Mouse (Mus musculus) heart, embryonic 15.5 days (tissue): ENCODE results near the gene Ptprd. TPM values are rescaled to one million over a fixed set of nuclear protein-coding genes. Genes with fewer than 3 reads are reported as not detected.

Experiments used
- ATAC-seq: fragments of 200-750 bp; cut with Nextera tagmentation; replicated peaks from 2 replicates; pipeline ENCODE4 v1.8.0; 2017; ENCODE audit warnings: low read depth, moderate TSS enrichment; ENCODE audit not compliant: insufficient number of reproducible peaks, insufficient read depth, low FRiP score
- H3K27ac ChIP-seq: fragments of 300-500 bp; sonication (generic); 2 replicates; pipeline ENCODE4 v1.5.1; 2015; ENCODE audit warnings: mild to moderate bottlenecking, inconsistent platforms
- H3K27me3 ChIP-seq: fragments of 300-500 bp; sonication (generic); 2 replicates; pipeline ENCODE4 v1.6.1; 2015; ENCODE audit warnings: inconsistent platforms
- H3K36me3 ChIP-seq: fragments of 300-500 bp; sonication (generic); 2 replicates; pipeline ENCODE4 v1.6.1; 2015; ENCODE audit warnings: mild to moderate bottlenecking, inconsistent platforms
- H3K4me1 ChIP-seq: fragments of 300-500 bp; sonication (generic); replicated peaks from 2 replicates; pipeline ENCODE4 v1.6.1; 2015; ENCODE audit warnings: inconsistent platforms
- H3K4me2 ChIP-seq: fragments of 300-500 bp; sonication (generic); 2 replicates; pipeline ENCODE4 v1.6.1; 2015; ENCODE audit warnings: inconsistent platforms, mild to moderate bottlenecking, moderate library complexity
- H3K4me3 ChIP-seq: fragments of 300-500 bp; sonication (generic); 2 replicates; pipeline ENCODE4 v1.5.1; 2015; ENCODE audit warnings: mild to moderate bottlenecking, inconsistent platforms
- H3K9ac ChIP-seq: fragments of 300-500 bp; sonication (generic); 2 replicates; pipeline ENCODE4 v1.6.1; 2015; ENCODE audit warnings: mild to moderate bottlenecking, inconsistent platforms
- H3K9me3 ChIP-seq: fragments of 300-500 bp; sonication (generic); replicated peaks from 2 replicates; pipeline ENCODE4 v1.6.1; 2016; ENCODE audit warnings: inconsistent platforms
- WGBS: fragments of 180-500 bp; shearing (Covaris S2); methylation state at CpG from one replicate; pipeline ENCODE4 v1.1.7; 2015; ENCODE audit warnings: mixed read lengths; 5-methylcytosine and 5-hydroxymethylcytosine counted together
- polyA plus RNA-seq: library from polyadenylated mRNA; unstranded; fragments of >200 nt; fragmentation: Nextera tagmentation; extraction: Ambion mirVana; gene quantifications from 2 replicates; pipeline ENCODE4 v1.2.1, GENCODE M21; 2015

The Ptprd gene
- polyA plus RNA-seq, 1 experiment from 2014 or later = 9.4 TPM

DNA sequence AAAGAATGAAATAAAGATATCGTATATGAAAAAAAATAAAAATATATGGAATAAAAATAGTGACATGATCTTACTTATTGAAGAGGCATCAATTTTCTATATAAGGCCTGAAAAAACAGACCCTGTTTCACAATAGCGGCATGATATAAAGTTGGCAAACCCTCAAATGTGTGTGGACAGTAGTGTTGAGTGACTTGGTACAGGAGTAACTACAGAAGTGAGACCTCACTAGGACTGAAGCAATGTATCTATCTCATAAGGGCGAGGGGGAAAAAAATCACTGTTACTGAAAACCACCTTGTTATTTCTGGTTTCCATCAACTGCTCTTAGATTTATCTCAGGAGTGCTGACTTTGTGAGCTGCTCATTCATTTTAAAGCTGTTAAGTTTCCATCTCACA, 2204.5 kb downstream of the Ptprd start:
- no peak overlapping the region for H3K4me3 ChIP-seq
- peak overlapping the region; percentile 54 for H3K27ac ChIP-seq
- ATAC-seq = no peak
- no peak overlapping the region for H3K9ac ChIP-seq
- peaks cover 4% of the 10 kb centered on the region; the same call in 1 of the 2 replicates for H3K4me1 ChIP-seq
- 0 out of 2 replicates have a peak overlapping the region, but pooled peaks have one; percentile 26 for H3K4me2 ChIP-seq
- no peaks in the 10 kb centered on the region for H3K36me3 ChIP-seq
- WGBS = 41% methylated on average over 3 of the region's 3 CpGs
- no peaks in the 10 kb centered on the region for H3K27me3 ChIP-seq
- H3K9me3 ChIP-seq = no peaks in the 10 kb centered on the region

DNA sequence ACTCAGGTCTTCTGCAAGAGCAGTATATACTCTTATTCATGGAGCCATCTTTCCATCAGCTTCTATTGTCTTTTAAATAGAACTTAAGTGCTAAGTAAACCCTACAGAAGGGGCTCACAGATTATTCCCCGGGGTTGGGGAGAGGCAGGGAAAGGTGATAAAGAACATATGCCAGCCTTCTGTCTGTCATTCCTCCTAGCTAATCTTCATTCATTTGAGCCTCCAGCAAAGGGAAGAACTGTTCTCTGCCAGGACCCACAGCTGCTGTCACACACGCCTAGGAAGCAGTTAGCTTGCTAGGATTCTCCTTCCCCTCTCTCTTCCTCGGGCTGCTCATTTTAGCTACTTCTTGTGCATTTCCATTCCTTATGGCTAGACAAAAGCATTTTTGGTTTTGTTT, 2205.0 kb downstream of the Ptprd start:
- no peak for ATAC-seq
- no peak overlapping the region for H3K9ac ChIP-seq
- H3K4me2 ChIP-seq = 0 out of 2 replicates have a peak overlapping the region, but pooled peaks have one; percentile 26
- no peak overlapping the region for H3K4me3 ChIP-seq
- peaks cover 4% of the 10 kb centered on the region; the same call in 1 of the 2 replicates for H3K4me1 ChIP-seq
- no peaks in the 10 kb centered on the region for H3K27me3 ChIP-seq
- WGBS = 18% methylated on average over 3 of the region's 3 CpGs
- no peaks in the 10 kb centered on the region for H3K36me3 ChIP-seq
- peak overlapping the region; percentile 54 for H3K27ac ChIP-seq
- H3K9me3 ChIP-seq = no peaks in the 10 kb centered on the region

DNA sequence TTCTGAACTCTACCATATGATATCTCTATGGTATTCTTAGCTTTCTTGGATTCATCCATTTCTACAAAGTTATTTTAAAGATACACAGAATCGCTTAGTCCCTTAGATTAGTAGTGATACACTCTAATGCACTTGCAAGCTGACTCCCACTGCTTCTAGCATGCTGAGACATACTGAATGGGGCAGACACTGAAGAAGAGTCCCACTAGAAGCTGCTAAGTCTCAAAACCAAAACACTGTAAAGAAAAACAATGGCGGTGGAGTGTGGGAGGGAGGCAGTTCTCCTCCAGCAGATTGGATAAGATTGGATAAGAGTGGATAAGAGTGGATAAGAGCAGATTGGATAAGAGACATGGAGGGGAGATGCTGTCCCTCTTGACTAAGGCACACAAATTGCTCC, 2207.6 kb downstream of the Ptprd start:
- Histone ChIP-seq H3K4me1 (peaks cover 4% of the 10 kb centered on the region; the same call in 1 of the 2 replicates), H3K27ac (no peak overlapping the region), H3K4me2 (no peak overlapping the region), H3K9me3 (no peaks in the 10 kb centered on the region), H3K4me3 (no peak overlapping the region), H3K36me3 (no peaks in the 10 kb centered on the region), H3K27me3 (no peaks in the 10 kb centered on the region), H3K9ac (no peak overlapping the region)
- WGBS = 69% methylated on average over 2 of the region's 2 CpGs
- no peak for ATAC-seq

DNA sequence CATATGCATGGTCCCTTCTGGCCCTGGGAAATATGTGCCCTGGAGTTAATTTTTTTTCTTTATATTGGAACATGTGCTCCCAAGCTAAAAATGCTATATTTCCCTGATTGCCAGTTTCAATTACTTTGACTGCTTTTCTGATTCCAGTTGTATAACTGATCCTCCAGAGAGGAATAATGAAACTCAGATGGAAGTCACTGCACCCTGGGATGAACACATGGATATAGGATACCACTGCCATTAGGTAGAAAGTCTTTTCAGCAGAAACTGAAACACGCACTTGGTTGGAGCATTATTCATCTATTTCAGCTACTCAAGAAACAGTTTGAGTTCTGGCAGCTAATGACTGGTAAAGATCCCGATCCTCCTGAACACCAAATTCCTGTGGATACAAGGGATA, 2211.5 kb downstream of the Ptprd start:
- WGBS = 89% methylated on average over 2 of the region's 2 CpGs
- Histone ChIP-seq H3K4me2 (no peak overlapping the region), H3K27me3 (no peaks in the 10 kb centered on the region), H3K9me3 (no peaks in the 10 kb centered on the region), H3K4me3 (no peak overlapping the region), H3K4me1 (no peaks in the 10 kb centered on the region), H3K27ac (no peak overlapping the region), H3K9ac (no peak overlapping the region), H3K36me3 (no peaks in the 10 kb centered on the region)
- ATAC-seq = no peak

DNA sequence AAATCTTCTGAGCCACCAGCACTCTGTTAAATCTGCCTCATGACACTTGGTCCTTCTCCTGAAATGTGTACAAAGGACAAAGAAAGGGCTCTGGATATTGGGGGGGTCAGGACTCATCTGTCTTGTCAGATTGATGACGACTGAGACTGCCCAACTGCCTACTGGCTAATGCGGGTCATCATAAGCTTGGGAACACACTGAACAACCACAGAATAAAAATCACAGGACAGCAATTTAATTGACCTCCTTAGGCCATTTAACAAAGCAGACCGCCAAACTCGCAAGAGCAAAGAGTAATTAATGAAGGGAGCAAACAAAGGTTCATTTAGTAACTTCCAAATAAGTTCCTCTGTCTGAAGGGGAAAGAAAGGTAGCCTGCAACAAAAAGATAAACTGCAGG, 2215.9 kb downstream of the Ptprd start:
- no peaks in the 10 kb centered on the region for H3K4me1 ChIP-seq
- no peaks in the 10 kb centered on the region for H3K27me3 ChIP-seq
- H3K9me3 ChIP-seq = no peaks in the 10 kb centered on the region
- WGBS = 65% methylated on average over 4 of the region's 4 CpGs
- no peaks in the 10 kb centered on the region for H3K36me3 ChIP-seq
- H3K27ac ChIP-seq = no peak overlapping the region
- no peak overlapping the region for H3K4me3 ChIP-seq
- H3K4me2 ChIP-seq = no peak overlapping the region
- H3K9ac ChIP-seq = no peak overlapping the region
- no peak for ATAC-seq

DNA sequence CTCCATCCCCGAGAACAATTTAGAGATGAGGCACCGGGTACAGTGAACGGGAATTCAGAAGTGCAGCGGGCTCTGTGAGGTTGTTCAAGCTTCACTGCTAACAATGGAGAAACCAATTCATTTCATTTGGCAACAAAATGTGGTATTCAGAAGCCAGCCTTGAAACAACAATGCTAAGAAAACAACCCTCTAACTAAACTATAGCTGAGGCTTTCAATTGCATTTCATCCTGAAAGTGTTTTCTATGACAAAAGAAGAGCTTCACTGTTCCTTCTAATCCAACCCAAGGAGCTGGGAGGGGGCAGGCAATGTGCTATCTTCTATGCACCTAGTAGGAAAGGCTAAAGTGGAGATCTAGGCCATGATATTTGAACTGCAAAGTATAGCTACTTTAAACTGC, 2217.2 kb downstream of the Ptprd start:
- Histone ChIP-seq H3K4me2 (no peak overlapping the region), H3K4me1 (no peaks in the 10 kb centered on the region), H3K9ac (no peak overlapping the region), H3K27me3 (no peaks in the 10 kb centered on the region), H3K27ac (no peak overlapping the region), H3K36me3 (no peaks in the 10 kb centered on the region), H3K4me3 (no peak overlapping the region), H3K9me3 (no peaks in the 10 kb centered on the region)
- no peak for ATAC-seq
- WGBS = 88% methylated on average over 4 of the region's 4 CpGs

DNA sequence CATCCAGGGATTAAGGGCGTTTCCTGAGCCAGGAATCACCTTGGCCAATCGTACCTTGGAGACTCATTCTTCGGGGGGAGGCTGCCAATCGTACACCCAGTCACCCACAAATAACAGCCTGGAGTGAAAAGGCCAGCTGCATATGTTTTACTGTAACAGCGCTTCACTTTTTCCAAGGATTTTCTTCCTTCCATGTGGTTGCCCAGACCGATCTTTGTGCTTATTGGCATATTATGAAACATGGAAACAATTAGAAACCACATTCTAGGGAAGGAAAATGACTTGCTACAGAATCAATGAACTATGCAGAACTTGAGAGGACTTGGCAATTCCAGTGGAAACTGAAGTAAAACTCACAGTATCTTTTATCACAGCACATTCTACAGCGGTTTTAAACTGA, 2218.7 kb downstream of the Ptprd start:
- Histone ChIP-seq H3K9me3 (no peaks in the 10 kb centered on the region), H3K4me1 (no peaks in the 10 kb centered on the region), H3K27me3 (no peaks in the 10 kb centered on the region), H3K36me3 (no peaks in the 10 kb centered on the region), H3K4me2 (no peak overlapping the region), H3K4me3 (no peak overlapping the region), H3K27ac (no peak overlapping the region), H3K9ac (no peak overlapping the region)
- no peak for ATAC-seq
- 82% methylated on average over 7 of the region's 7 CpGs for WGBS

DNA sequence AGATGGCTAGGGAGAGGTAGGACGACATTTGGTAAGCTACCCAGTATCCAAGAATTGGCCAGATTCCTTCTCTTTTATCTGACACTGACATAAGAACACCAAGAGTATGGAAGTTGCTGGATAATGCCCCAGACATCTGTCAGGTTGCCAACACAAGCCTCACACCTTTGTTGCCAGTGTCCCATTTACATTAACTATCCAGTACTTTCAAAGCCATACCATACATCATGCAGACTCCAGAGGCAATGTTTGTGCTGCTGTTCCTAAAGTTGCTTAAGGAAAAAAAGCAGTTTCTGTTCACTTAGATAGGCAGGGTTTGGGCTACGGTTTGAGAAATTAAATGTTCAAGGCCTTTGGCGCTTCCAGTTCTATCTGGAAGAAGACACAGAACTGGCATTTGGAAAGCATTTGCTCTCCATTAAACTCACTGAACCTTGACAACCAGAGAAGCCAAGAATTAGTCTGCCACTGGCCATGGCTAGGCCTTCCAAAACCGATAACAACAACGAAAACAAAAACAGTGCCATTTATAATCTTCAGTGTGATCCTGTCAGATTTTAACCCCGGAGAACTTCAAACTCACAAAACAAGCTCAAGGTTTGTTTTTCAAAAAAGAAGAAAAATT, 2220.0 kb downstream of the Ptprd start:
- no peaks in the 10 kb centered on the region for H3K9me3 ChIP-seq
- no peak overlapping the region for H3K27ac ChIP-seq
- no peak for ATAC-seq
- H3K4me2 ChIP-seq = no peak overlapping the region
- H3K27me3 ChIP-seq = no peaks in the 10 kb centered on the region
- no peaks in the 10 kb centered on the region for H3K4me1 ChIP-seq
- 71% methylated on average over 6 of the region's 6 CpGs for WGBS
- no peak overlapping the region for H3K9ac ChIP-seq
- H3K4me3 ChIP-seq = no peak overlapping the region
- no peaks in the 10 kb centered on the region for H3K36me3 ChIP-seq

DNA sequence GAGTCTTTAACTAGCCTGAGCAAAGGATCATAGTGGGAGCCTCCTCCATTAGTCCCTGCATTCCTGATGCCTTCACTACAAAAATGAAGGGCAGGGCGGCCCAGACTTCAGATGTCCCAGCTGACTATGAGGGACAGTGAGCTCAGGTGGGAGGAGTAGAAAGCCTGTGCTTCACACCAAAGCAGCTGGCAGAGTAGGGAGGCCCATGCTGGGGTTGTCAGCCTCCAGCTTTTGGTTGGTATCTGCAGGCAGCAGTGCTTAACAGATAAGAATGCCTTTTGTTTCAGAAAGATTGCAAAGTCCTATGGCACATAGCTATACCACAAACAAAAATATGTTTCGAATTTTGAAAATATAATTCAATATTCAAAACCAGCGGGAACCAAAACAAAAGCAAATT, 2237.0 kb downstream of the Ptprd start:
- Histone ChIP-seq H3K36me3 (no peaks in the 10 kb centered on the region), H3K9ac (no peak overlapping the region), H3K4me3 (no peak overlapping the region), H3K27me3 (no peaks in the 10 kb centered on the region), H3K27ac (no peak overlapping the region), H3K4me2 (no peak overlapping the region), H3K9me3 (no peaks in the 10 kb centered on the region), H3K4me1 (peaks cover 3% of the 10 kb centered on the region; the same call in 1 of the 2 replicates)
- 69% methylated on average over 3 of the region's 3 CpGs for WGBS
- no peak for ATAC-seq

DNA sequence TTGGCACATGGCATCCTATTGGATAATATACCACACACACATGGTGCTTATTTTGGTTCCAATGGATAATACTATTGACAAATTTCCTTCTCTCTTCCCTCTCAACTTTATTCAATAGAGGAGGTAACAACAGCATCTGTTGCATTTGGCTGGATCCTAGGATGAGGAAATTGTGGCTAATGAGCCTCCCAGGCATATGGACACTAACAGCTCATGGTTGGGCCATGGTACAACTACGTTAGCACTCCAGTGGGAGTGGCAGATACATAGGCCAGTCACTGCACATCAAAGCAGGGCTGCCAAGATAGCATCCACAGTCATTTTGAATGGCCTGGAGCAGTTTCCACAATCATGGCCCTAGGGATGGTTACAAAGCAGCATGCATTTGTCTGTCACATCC, 2238.4 kb downstream of the Ptprd start:
- WGBS = 84% methylated on average over 1 of the region's 1 CpGs
- H3K4me3 ChIP-seq = no peak overlapping the region
- ATAC-seq = no peak
- peaks cover 3% of the 10 kb centered on the region; the same call in 1 of the 2 replicates for H3K4me1 ChIP-seq
- H3K9ac ChIP-seq = no peak overlapping the region
- no peaks in the 10 kb centered on the region for H3K27me3 ChIP-seq
- H3K27ac ChIP-seq = no peak overlapping the region
- no peak overlapping the region for H3K4me2 ChIP-seq
- H3K9me3 ChIP-seq = no peaks in the 10 kb centered on the region
- no peaks in the 10 kb centered on the region for H3K36me3 ChIP-seq

DNA sequence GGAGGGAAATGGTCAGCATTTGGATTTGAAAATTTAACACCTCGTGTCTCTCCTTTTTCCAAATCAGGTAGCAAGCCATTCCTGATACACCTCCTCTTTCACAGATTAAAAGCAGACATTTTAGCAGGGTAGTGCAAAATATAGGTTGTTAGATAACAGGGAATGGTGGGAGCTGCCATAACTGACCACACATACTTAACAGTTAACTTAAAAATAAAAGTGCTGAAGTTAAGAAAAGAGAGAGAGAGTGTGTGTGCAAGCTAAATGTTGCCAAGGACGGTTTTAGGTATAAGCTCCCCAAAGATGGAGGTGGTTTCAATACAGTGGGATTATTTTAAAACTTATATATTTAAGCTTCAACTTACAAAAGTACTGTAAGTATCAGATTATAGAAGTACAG, 2241.8 kb downstream of the Ptprd start:
- Histone ChIP-seq H3K9ac (no peak overlapping the region), H3K4me3 (no peak overlapping the region), H3K36me3 (no peaks in the 10 kb centered on the region), H3K27me3 (no peaks in the 10 kb centered on the region), H3K27ac (no peak overlapping the region), H3K4me1 (peaks cover 7% of the 10 kb centered on the region; the same call in 1 of the 2 replicates), H3K4me2 (no peak overlapping the region), H3K9me3 (no peaks in the 10 kb centered on the region)
- ATAC-seq = no peak
- WGBS = 77% methylated on average over 2 of the region's 2 CpGs

DNA sequence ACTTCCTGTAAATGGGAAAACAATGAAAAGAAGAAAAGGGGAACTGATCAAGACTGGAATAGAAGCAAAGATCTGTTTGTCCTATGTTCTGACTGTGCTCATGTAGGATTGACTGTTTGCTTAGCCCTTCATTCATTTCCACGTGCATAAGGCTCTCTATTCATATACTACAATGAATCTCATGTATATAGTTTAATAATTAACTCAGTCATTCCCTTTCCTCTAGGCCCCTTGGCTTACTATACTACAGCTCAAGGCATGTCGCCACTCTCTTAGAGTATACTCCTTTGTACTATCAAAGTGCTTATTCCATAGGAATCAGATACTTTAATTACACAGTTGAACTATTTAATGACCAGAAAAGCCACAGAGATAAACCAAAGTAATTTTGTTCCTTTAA, 2243.1 kb downstream of the Ptprd start:
- H3K27ac ChIP-seq = no peak overlapping the region
- H3K36me3 ChIP-seq = no peaks in the 10 kb centered on the region
- WGBS = 82% methylated on average over 2 of the region's 2 CpGs
- no peak overlapping the region for H3K4me3 ChIP-seq
- H3K4me1 ChIP-seq = 0 out of 2 replicates have a peak, but pooled peaks cover 4% of the 10 kb centered on the region
- no peak overlapping the region for H3K4me2 ChIP-seq
- H3K9me3 ChIP-seq = no peaks in the 10 kb centered on the region
- ATAC-seq = no peak
- H3K27me3 ChIP-seq = no peaks in the 10 kb centered on the region
- H3K9ac ChIP-seq = no peak overlapping the region
